13 mouse cellular contexts compared by ENCODE assay signal in the genomic region with DNA sequence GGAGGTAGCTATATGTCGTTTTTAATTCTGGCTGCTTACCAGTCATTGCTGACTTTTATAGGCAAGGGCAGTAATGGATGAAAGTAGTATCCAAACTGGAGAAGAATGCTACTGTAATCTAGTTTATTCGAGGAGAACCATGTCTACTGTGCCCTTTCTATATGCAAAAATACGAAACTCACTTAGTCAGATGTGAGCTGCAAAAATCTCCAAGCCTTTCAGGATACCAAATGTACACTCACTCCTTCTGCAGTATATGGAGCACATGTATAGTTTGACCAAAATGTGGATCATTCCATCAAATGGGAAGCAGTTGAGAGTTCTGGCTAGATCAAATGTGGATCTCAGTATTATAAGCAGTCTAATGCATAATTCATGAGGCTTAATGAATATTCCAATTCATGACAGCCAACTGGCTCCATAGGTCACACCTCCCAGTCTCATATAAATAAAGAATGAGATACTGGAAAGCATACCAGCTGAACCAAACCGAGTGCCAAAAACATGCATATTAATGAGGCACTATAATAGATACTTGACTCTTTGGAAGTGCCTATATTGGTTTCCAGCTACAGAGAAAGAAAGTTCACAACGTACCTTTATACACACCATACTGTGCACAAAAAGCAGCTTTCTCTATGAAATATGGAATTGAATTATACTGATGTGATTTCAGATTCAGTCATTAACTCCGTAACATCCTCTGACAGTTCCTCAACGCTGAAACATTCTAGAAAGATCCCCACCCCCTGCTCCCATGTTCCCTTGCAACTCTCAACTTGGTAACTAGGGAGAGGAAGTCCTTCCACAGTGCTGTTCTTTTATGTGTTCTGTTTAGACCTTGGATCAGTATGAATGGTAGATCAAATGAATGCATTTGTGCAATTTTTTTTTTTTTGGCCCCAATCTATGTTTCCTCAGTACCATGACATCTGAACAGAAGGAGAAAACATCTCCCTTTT.
DNase-seq lines count a peak whose midpoint lies in the region; ATAC-seq lines count a peak whose summit lies in the region.
"Had no signal": no experiment of that assay in that cellular context is flagged by ENCODE, and none has a peak within 500 bp of the region (broad histone marks: within the 10 kb centered on the region; RNA-seq: fewer than 3 reads in every experiment).

No protein-coding gene starts in this region.

- no peak overlapping the region for H3K4me3 ChIP-seq in embryonic facial prominence, embryonic 11.5 days (ENCODE audit: low read depth, low read length)
- no peak overlapping the region for H3K4me3 ChIP-seq in embryonic facial prominence, embryonic 10.5 days
- H3K4me3 ChIP-seq in hindbrain, embryonic 10.5 days, result no peak overlapping the region; the same call in 1 of the 2 replicates
- no peak overlapping the region for H3K4me3 ChIP-seq in midbrain, embryonic 15.5 days
- no peak overlapping the region for H3K4me3 ChIP-seq in heart, embryonic 10.5 days
- H3K4me3 ChIP-seq: embryonic facial prominence, embryonic 15.5 days; limb, embryonic 10.5 days had no signal

- no peak overlapping the region for H3K9ac ChIP-seq in embryonic facial prominence, embryonic 11.5 days (replicated peaks; ENCODE audit: low read length)
- no peak overlapping the region for H3K9ac ChIP-seq in midbrain, embryonic 15.5 days
- H3K9ac ChIP-seq: embryonic facial prominence, embryonic 15.5 days; liver, postnatal 0 days had no signal

- peak; percentile 80 for ATAC-seq in embryonic facial prominence, embryonic 11.5 days (replicated peaks; ENCODE audit: insufficient number of reproducible peaks, low FRiP score, low TSS enrichment, low read depth)
- peak; percentile 92 for ATAC-seq in midbrain, embryonic 15.5 days (replicated peaks)
- no peak for ATAC-seq in erythroid progenitor cell, adult 5-6 weeks (replicated peaks; ENCODE audit: low FRiP score, poor library complexity, severe bottlenecking)
- ATAC-seq: liver, postnatal 0 days had no signal

- DNase-seq in embryonic facial prominence, embryonic 11.5 days (ENCODE audit: low spot score), result no peak
- DNase-seq in embryonic facial prominence, embryonic 10.5 days (ENCODE audit: low spot score), result no peak
- DNase-seq in brain, adult 2 months (ENCODE audit: low read depth, low spot score), result peak; percentile 15
- DNase-seq in hindbrain, embryonic 10.5 days (ENCODE audit: low spot score), result peak; percentile 20
- DNase-seq in urinary bladder, postnatal 10 days (ENCODE audit: low spot score), result no peak
- no peak for DNase-seq in heart, embryonic 10.5 days (ENCODE audit: low spot score)
- DNase-seq: gastrocnemius, postnatal 14 days; liver, postnatal 0 days had no signal

- no peaks in the 10 kb centered on the region for H3K27me3 ChIP-seq in embryonic facial prominence, embryonic 11.5 days (ENCODE audit: control insufficient read depth, insufficient read depth, low read length)
- H3K27me3 ChIP-seq in embryonic facial prominence, embryonic 10.5 days (replicated peaks; ENCODE audit: low read depth, poor library complexity, severe bottlenecking), result no peaks in the 10 kb centered on the region
- no peaks in the 10 kb centered on the region for H3K27me3 ChIP-seq in hindbrain, embryonic 10.5 days (ENCODE audit: insufficient read depth, poor library complexity, severe bottlenecking)
- H3K27me3 ChIP-seq in midbrain, embryonic 15.5 days (replicated peaks), result no peaks in the 10 kb centered on the region
- H3K27me3 ChIP-seq in heart, embryonic 10.5 days (ENCODE audit: insufficient read depth, poor library complexity, severe bottlenecking), result no peaks in the 10 kb centered on the region
- H3K27me3 ChIP-seq: embryonic facial prominence, embryonic 15.5 days had no signal

- H3K27ac ChIP-seq in embryonic facial prominence, embryonic 11.5 days (replicated peaks; ENCODE audit: low read depth, low read length), result no peak overlapping the region
- no peak overlapping the region for H3K27ac ChIP-seq in embryonic facial prominence, embryonic 10.5 days (replicated peaks)
- H3K27ac ChIP-seq in hindbrain, embryonic 10.5 days, result peak overlapping the region; percentile 78
- peak overlapping the region; percentile 60 for H3K27ac ChIP-seq in midbrain, embryonic 15.5 days
- no peak overlapping the region for H3K27ac ChIP-seq in heart, embryonic 10.5 days
- H3K27ac ChIP-seq: embryonic facial prominence, embryonic 15.5 days; limb, embryonic 10.5 days had no signal

- 52% methylated on average over 7 of the region's 7 CpGs for WGBS in embryonic facial prominence, embryonic 11.5 days
- 55% methylated on average over 7 of the region's 7 CpGs for WGBS in embryonic facial prominence, embryonic 10.5 days
- 40% methylated on average over 7 of the region's 7 CpGs for WGBS in hindbrain, embryonic 10.5 days
- 31% methylated on average over 7 of the region's 7 CpGs for WGBS in midbrain, embryonic 15.5 days
- 78% methylated on average over 7 of the region's 7 CpGs for WGBS in heart, embryonic 10.5 days

- H3K4me1 ChIP-seq in embryonic facial prominence, embryonic 11.5 days (ENCODE audit: control insufficient read depth, insufficient read depth, low read length), result no peaks in the 10 kb centered on the region
- H3K4me1 ChIP-seq in embryonic facial prominence, embryonic 10.5 days, result peaks cover 26% of the 10 kb centered on the region
- H3K4me1 ChIP-seq in hindbrain, embryonic 10.5 days (replicated peaks), result peaks cover 44% of the 10 kb centered on the region
- peaks cover 11% of the 10 kb centered on the region for H3K4me1 ChIP-seq in midbrain, embryonic 15.5 days
- H3K4me1 ChIP-seq in heart, embryonic 10.5 days, result no peaks in the 10 kb centered on the region
- H3K4me1 ChIP-seq: embryonic facial prominence, embryonic 15.5 days had no signal

- no peaks in the 10 kb centered on the region for H3K9me3 ChIP-seq in embryonic facial prominence, embryonic 11.5 days (replicated peaks; ENCODE audit: control insufficient read depth, low read length)
- H3K9me3 ChIP-seq in embryonic facial prominence, embryonic 10.5 days, result no peaks in the 10 kb centered on the region
- no peaks in the 10 kb centered on the region for H3K9me3 ChIP-seq in hindbrain, embryonic 10.5 days
- no peaks in the 10 kb centered on the region for H3K9me3 ChIP-seq in midbrain, embryonic 15.5 days
- no peaks in the 10 kb centered on the region for H3K9me3 ChIP-seq in heart, embryonic 10.5 days
- H3K9me3 ChIP-seq: embryonic facial prominence, embryonic 15.5 days; G1E; limb, embryonic 10.5 days had no signal

- H3K36me3 ChIP-seq in embryonic facial prominence, embryonic 11.5 days (replicated peaks; ENCODE audit: control insufficient read depth, insufficient read depth, low read depth, low read length), result no peaks in the 10 kb centered on the region
- H3K36me3 ChIP-seq in embryonic facial prominence, embryonic 10.5 days (replicated peaks), result no peaks in the 10 kb centered on the region
- no peaks in the 10 kb centered on the region for H3K36me3 ChIP-seq in hindbrain, embryonic 10.5 days
- H3K36me3 ChIP-seq in midbrain, embryonic 15.5 days (replicated peaks), result no peaks in the 10 kb centered on the region
- H3K36me3 ChIP-seq in heart, embryonic 10.5 days, result no peaks in the 10 kb centered on the region
- H3K36me3 ChIP-seq: embryonic facial prominence, embryonic 15.5 days; G1E; limb, embryonic 10.5 days had no signal

- H3K4me2 ChIP-seq in embryonic facial prominence, embryonic 11.5 days (ENCODE audit: low read depth, low read length), result no peak overlapping the region
- no peak overlapping the region for H3K4me2 ChIP-seq in midbrain, embryonic 15.5 days
- H3K4me2 ChIP-seq: embryonic facial prominence, embryonic 15.5 days had no signal

Comparison
In these comparisons a context has a peak if more than half of its experiments do, and no peak if none do; other contexts are left out.
1. DNase-seq: peak in brain, adult 2 months (single experiment) and hindbrain, embryonic 10.5 days (single experiment); none in embryonic facial prominence, embryonic 11.5 days (single experiment), embryonic facial prominence, embryonic 10.5 days (single experiment), urinary bladder, postnatal 10 days (single experiment) and heart, embryonic 10.5 days (single experiment).
2. H3K27ac ChIP-seq: peak in hindbrain, embryonic 10.5 days (single experiment) and midbrain, embryonic 15.5 days (single experiment); none in embryonic facial prominence, embryonic 11.5 days (single experiment), embryonic facial prominence, embryonic 10.5 days (single experiment) and heart, embryonic 10.5 days (single experiment).